26 mouse cellular contexts compared by ENCODE assay signal in genomic region chr1:86056284-86056683, GRCm38 (mm10). TPM values are rescaled to one million over a fixed set of nuclear protein-coding genes. Genes with fewer than 3 reads are reported as not detected.
DNase-seq lines count a peak whose midpoint lies in the region; ATAC-seq and TF ChIP-seq lines count a peak whose summit lies in the region.
"Had no signal": no experiment of that assay in that cellular context is flagged by ENCODE, and none has a peak within 500 bp of the region (broad histone marks: within the 10 kb centered on the region; RNA-seq: fewer than 3 reads in every experiment).

No protein-coding gene starts in this region.

- H3K4me2 ChIP-seq in kidney, embryonic 15.5 days = no peak overlapping the region
- H3K4me2 ChIP-seq in liver, embryonic 11.5 days = no peak overlapping the region
- no peak overlapping the region for H3K4me2 ChIP-seq in liver, postnatal 0 days (ENCODE audit: low read depth, low read length)
- no peak overlapping the region for H3K4me2 ChIP-seq in hindbrain, embryonic 12.5 days (replicated peaks)
- H3K4me2 ChIP-seq: embryonic facial prominence, embryonic 12.5 days; heart, embryonic 15.5 days; limb, embryonic 13.5 days; lung, embryonic 15.5 days had no signal

- H3K9me3 ChIP-seq in kidney, embryonic 15.5 days (replicated peaks) = no peaks in the 10 kb centered on the region
- H3K9me3 ChIP-seq in liver, embryonic 11.5 days (ENCODE audit: control insufficient read depth, low read length) = no peaks in the 10 kb centered on the region
- H3K9me3 ChIP-seq in liver, postnatal 0 days (ENCODE audit: low read length) = no peaks in the 10 kb centered on the region
- H3K9me3 ChIP-seq in hindbrain, embryonic 12.5 days (replicated peaks) = no peaks in the 10 kb centered on the region
- H3K9me3 ChIP-seq: embryonic facial prominence, embryonic 12.5 days; heart, embryonic 15.5 days; limb, embryonic 13.5 days; lung, embryonic 15.5 days had no signal

- no peak for ATAC-seq in kidney, embryonic 15.5 days (replicated peaks; ENCODE audit: low FRiP score)
- peak; percentile 63 for ATAC-seq in liver, embryonic 11.5 days (replicated peaks; ENCODE audit: low FRiP score)
- peak; percentile 92 for ATAC-seq in liver, postnatal 0 days
- no peak for ATAC-seq in hindbrain, embryonic 12.5 days (ENCODE audit: low FRiP score)
- ATAC-seq: forebrain, postnatal 0 days; hindbrain, embryonic 16.5 days; midbrain, embryonic 16.5 days had no signal

- H3K9ac ChIP-seq in kidney, embryonic 15.5 days = no peak overlapping the region
- H3K9ac ChIP-seq in liver, embryonic 11.5 days (ENCODE audit: low read depth, low read length) = no peak overlapping the region
- no peak overlapping the region for H3K9ac ChIP-seq in liver, postnatal 0 days (replicated peaks)
- H3K9ac ChIP-seq in hindbrain, embryonic 12.5 days = no peak overlapping the region
- H3K9ac ChIP-seq: embryonic facial prominence, embryonic 12.5 days; forebrain, postnatal 0 days; heart, embryonic 15.5 days; limb, embryonic 13.5 days; lung, embryonic 15.5 days had no signal

- H3K36me3 ChIP-seq in kidney, adult 2 months (ENCODE audit: control insufficient read depth, insufficient read depth, low read length) = no peaks in the 10 kb centered on the region
- no peaks in the 10 kb centered on the region for H3K36me3 ChIP-seq in kidney, embryonic 15.5 days
- H3K36me3 ChIP-seq in liver, embryonic 11.5 days (ENCODE audit: control insufficient read depth, insufficient read depth, low read length) = no peaks in the 10 kb centered on the region
- H3K36me3 ChIP-seq in liver, postnatal 0 days (replicated peaks; ENCODE audit: insufficient read depth, low read length) = no peaks in the 10 kb centered on the region; the same call in 1 of the 2 replicates
- H3K36me3 ChIP-seq in hindbrain, embryonic 12.5 days = no peaks in the 10 kb centered on the region
- H3K36me3 ChIP-seq: embryonic facial prominence, embryonic 12.5 days; heart, embryonic 15.5 days; limb, embryonic 13.5 days; lung, embryonic 15.5 days had no signal

- H3K27me3 ChIP-seq in kidney, adult 2 months (replicated peaks; ENCODE audit: control insufficient read depth, insufficient read depth, low read length) = no peaks in the 10 kb centered on the region
- no peaks in the 10 kb centered on the region for H3K27me3 ChIP-seq in kidney, embryonic 15.5 days
- H3K27me3 ChIP-seq in liver, embryonic 11.5 days (replicated peaks; ENCODE audit: control insufficient read depth, insufficient read depth, low read length) = no peaks in the 10 kb centered on the region
- no peaks in the 10 kb centered on the region for H3K27me3 ChIP-seq in liver, postnatal 0 days (ENCODE audit: insufficient read depth, low read length)
- H3K27me3 ChIP-seq in hindbrain, embryonic 12.5 days = no peaks in the 10 kb centered on the region
- H3K27me3 ChIP-seq: embryonic facial prominence, embryonic 12.5 days; heart, embryonic 15.5 days; lung, embryonic 15.5 days had no signal

- H3K27ac ChIP-seq in kidney, adult 2 months (ENCODE audit: insufficient read depth, low read depth, low read length) = no peak overlapping the region
- no peak overlapping the region for H3K27ac ChIP-seq in kidney, embryonic 15.5 days
- H3K27ac ChIP-seq in liver, embryonic 11.5 days (ENCODE audit: low read depth, low read length) = peak overlapping the region; percentile 78
- peak overlapping the region; percentile 96 for H3K27ac ChIP-seq in liver, postnatal 0 days (ENCODE audit: low read depth)
- no peak overlapping the region for H3K27ac ChIP-seq in hindbrain, embryonic 12.5 days
- H3K27ac ChIP-seq: embryonic facial prominence, embryonic 12.5 days; heart, embryonic 15.5 days; limb, embryonic 13.5 days; lung, embryonic 15.5 days; macrophage had no signal

- TF ChIP-seq POLR2A in kidney, adult 2 months (IDR thresholded peaks at IDR 0.05; ENCODE audit: low read depth, low read length) = no peak

- H3K4me1 ChIP-seq in kidney, adult 2 months (ENCODE audit: control insufficient read depth, insufficient read depth, low read length) = no peaks in the 10 kb centered on the region; the same call in 1 of the 2 replicates
- H3K4me1 ChIP-seq in kidney, embryonic 15.5 days = peaks cover 10% of the 10 kb centered on the region; the same call in 1 of the 2 replicates
- H3K4me1 ChIP-seq in liver, embryonic 11.5 days (replicated peaks; ENCODE audit: control insufficient read depth, insufficient read depth, low read length) = no peaks in the 10 kb centered on the region
- H3K4me1 ChIP-seq in liver, postnatal 0 days (ENCODE audit: insufficient read depth) = peaks cover 23% of the 10 kb centered on the region
- H3K4me1 ChIP-seq in hindbrain, embryonic 12.5 days = no peaks in the 10 kb centered on the region
- H3K4me1 ChIP-seq: embryonic facial prominence, embryonic 12.5 days; lung, embryonic 15.5 days had no signal

- TF ChIP-seq EP300 in liver, postnatal 0 days (IDR thresholded peaks at IDR 0.05; ENCODE audit: low read depth) = no peak

- no peak for TF ChIP-seq CTCF in kidney, adult 2 months (conservative IDR thresholded peaks at IDR 0.05; ENCODE audit: insufficient read depth, insufficient read length, low read depth, low read length)
- no peak for TF ChIP-seq CTCF in liver, postnatal 0 days (IDR thresholded peaks at IDR 0.05; ENCODE audit: low read depth)

- WGBS in kidney, adult 2 months = 87% methylated on average over 4 of the region's 4 CpGs
- 90% methylated on average over 4 of the region's 4 CpGs for WGBS in kidney, embryonic 15.5 days
- 84% methylated on average over 4 of the region's 4 CpGs for WGBS in liver, embryonic 11.5 days
- 48% methylated on average over 4 of the region's 4 CpGs for WGBS in liver, postnatal 0 days (ENCODE audit: insufficient replicate concordance)
- WGBS in hindbrain, embryonic 12.5 days = 92% methylated on average over 4 of the region's 4 CpGs

- H3K4me3 ChIP-seq in kidney, adult 2 months (ENCODE audit: insufficient read depth, low read depth, low read length) = no peak overlapping the region
- H3K4me3 ChIP-seq in kidney, embryonic 15.5 days (replicated peaks) = no peak overlapping the region
- no peak overlapping the region for H3K4me3 ChIP-seq in liver, embryonic 11.5 days (ENCODE audit: low read depth, low read length)
- no peak overlapping the region for H3K4me3 ChIP-seq in liver, postnatal 0 days (ENCODE audit: low read depth, low read length)
- H3K4me3 ChIP-seq in hindbrain, embryonic 12.5 days = no peak overlapping the region
- H3K4me3 ChIP-seq: embryonic facial prominence, embryonic 12.5 days; heart, embryonic 15.5 days; limb, embryonic 13.5 days; lung, embryonic 15.5 days had no signal

- DNase-seq in kidney, adult 2 months = peak; percentile 55
- DNase-seq in liver, embryonic 11.5 days (ENCODE audit: low spot score) = peak; percentile 39
- DNase-seq in liver, postnatal 0 days = peak; percentile 71
- peak; percentile 93 for DNase-seq in yolk sac, embryonic 10.5 days (ENCODE audit: low spot score)
- no peak for DNase-seq in cerebellum, adult 9-11 months
- no peak for DNase-seq in cerebellum, adult 9-10 months
- DNase-seq: adrenal gland, postnatal 25 days; cerebellum, adult 11 months; cerebellum, postnatal 25 days; forebrain, postnatal 0 days; heart, postnatal 4 days; kidney, adult 8-10 months; kidney, postnatal 14 days; right cerebral cortex, adult 18-20 months; right cerebral cortex, postnatal 4 days had no signal

RNA-seq across cellular contexts. Expression of gene Psmd1, which starts 7.9 kb away (rescaled TPM):
- polyA plus RNA-seq in kidney, adult 2 months (2012; rRNA removed) = 61.2 and 64.4 TPM in 2 replicates
- 181 and 182 TPM in 2 replicates for polyA plus RNA-seq in kidney, embryonic 15.5 days (2015; fragmentation: Nextera tagmentation; extraction: Ambion mirVana)
- polyA plus RNA-seq in liver, embryonic 11.5 days (2014; fragmentation: Nextera tagmentation; extraction: Ambion mirVana) = 196 and 223 TPM in 2 replicates
- 60.0 and 68.1 TPM in 2 replicates for polyA plus RNA-seq in liver, postnatal 0 days (2015; fragmentation: Nextera tagmentation; extraction: Ambion mirVana)
- polyA plus RNA-seq in hindbrain, embryonic 12.5 days (2016; fragmentation: Nextera tagmentation; extraction: Ambion mirVana) = 196 TPM in 2 replicates

RNA-seq across cellular contexts. Expression of gene 2810459M11Rik, which starts 10.6 kb away (rescaled TPM):
- 0.13 and 0.20 TPM in 2 replicates for polyA plus RNA-seq in kidney, adult 2 months (2012; rRNA removed)
- polyA plus RNA-seq in kidney, embryonic 15.5 days (2015; fragmentation: Nextera tagmentation; extraction: Ambion mirVana) = 1.1 and 1.2 TPM in 2 replicates
- polyA plus RNA-seq in liver, embryonic 11.5 days (2014; fragmentation: Nextera tagmentation; extraction: Ambion mirVana) = 16.4 and 17.7 TPM in 2 replicates
- 30.8 and 38.3 TPM in 2 replicates for polyA plus RNA-seq in liver, postnatal 0 days (2015; fragmentation: Nextera tagmentation; extraction: Ambion mirVana)
- 0.39 and 1.5 TPM in 2 replicates for polyA plus RNA-seq in hindbrain, embryonic 12.5 days (2016; fragmentation: Nextera tagmentation; extraction: Ambion mirVana)
- polyA plus RNA-seq: macrophage had no signal

RNA-seq across cellular contexts. Expression of gene Spata3, which starts 39.7 kb away (rescaled TPM):
- polyA plus RNA-seq in kidney, adult 2 months (2012; rRNA removed) = 0.33 and 0.39 TPM in 2 replicates
- not detected in 2 replicates for polyA plus RNA-seq in kidney, embryonic 15.5 days (2015; fragmentation: Nextera tagmentation; extraction: Ambion mirVana)
- not detected in 2 replicates for polyA plus RNA-seq in liver, embryonic 11.5 days (2014; fragmentation: Nextera tagmentation; extraction: Ambion mirVana)
- 0.09 TPM in 2 replicates for polyA plus RNA-seq in liver, postnatal 0 days (2015; fragmentation: Nextera tagmentation; extraction: Ambion mirVana)
- 0.25 TPM in 1 of 2 replicates, not detected in the other for polyA plus RNA-seq in hindbrain, embryonic 12.5 days (2016; fragmentation: Nextera tagmentation; extraction: Ambion mirVana)
- polyA plus RNA-seq: embryonic facial prominence, embryonic 12.5 days; forebrain, embryonic 11.5 days; heart, embryonic 15.5 days; limb, embryonic 13.5 days; lung, embryonic 15.5 days; macrophage; urinary bladder, adult 2 months had no signal

RNA-seq across cellular contexts. Expression of gene Htr2b, which starts 55.5 kb away (rescaled TPM):
- 0.33 and 0.71 TPM in 2 replicates for polyA plus RNA-seq in kidney, adult 2 months (2012; rRNA removed)
- 1.1 and 1.3 TPM in 2 replicates for polyA plus RNA-seq in kidney, embryonic 15.5 days (2015; fragmentation: Nextera tagmentation; extraction: Ambion mirVana)
- polyA plus RNA-seq in liver, embryonic 11.5 days (2014; fragmentation: Nextera tagmentation; extraction: Ambion mirVana) = 0.23 and 0.26 TPM in 2 replicates
- polyA plus RNA-seq in liver, postnatal 0 days (2015; fragmentation: Nextera tagmentation; extraction: Ambion mirVana) = not detected in 2 replicates
- 0.66 and 0.86 TPM in 2 replicates for polyA plus RNA-seq in hindbrain, embryonic 12.5 days (2016; fragmentation: Nextera tagmentation; extraction: Ambion mirVana)

Comparison
In these comparisons a context has a peak if more than half of its experiments do, and no peak if none do; other contexts are left out.
1. DNase-seq: peak in kidney, adult 2 months (single experiment), liver, embryonic 11.5 days (single experiment), liver, postnatal 0 days (single experiment) and yolk sac, embryonic 10.5 days (single experiment); none in cerebellum, adult 9-11 months (single experiment) and cerebellum, adult 9-10 months (single experiment).
2. H3K27ac ChIP-seq: peak in liver, embryonic 11.5 days (single experiment) and liver, postnatal 0 days (single experiment); none in kidney, adult 2 months (single experiment), kidney, embryonic 15.5 days (single experiment) and hindbrain, embryonic 12.5 days (single experiment).
3. ATAC-seq: peak in liver, embryonic 11.5 days (single experiment) and liver, postnatal 0 days (single experiment); none in kidney, embryonic 15.5 days (single experiment) and hindbrain, embryonic 12.5 days (single experiment).